Mouse (Mus musculus): ENCODE results near the gene Etl4. TPM values are rescaled to one million over a fixed set of nuclear protein-coding genes. Genes with fewer than 3 reads are reported as not detected.

Etl4 gene
- polyA plus RNA-seq, 1 experiment from 2014 or later, result 10.8 TPM

- H3K4me2 ChIP-seq (ENCODE audit: low read depth, low read length), result no peak overlapping the region
- H3K4me1 ChIP-seq (ENCODE audit: control insufficient read depth, insufficient read depth, low read length), result no peaks in the 10 kb centered on the region
- H3K36me3 ChIP-seq (ENCODE audit: control insufficient read depth, insufficient read depth), result no peaks in the 10 kb centered on the region
- H3K4me3 ChIP-seq (ENCODE audit: low read length), result no peak overlapping the region
- no peaks in the 10 kb centered on the region for H3K9me3 ChIP-seq (replicated peaks; ENCODE audit: control insufficient read depth, low read length)
- H3K27me3 ChIP-seq (ENCODE audit: control insufficient read depth, insufficient read depth, low read length), result no peaks in the 10 kb centered on the region
- ATAC-seq (replicated peaks; ENCODE audit: extremely low read depth, insufficient read depth, low FRiP score), result no peak
- H3K9ac ChIP-seq (ENCODE audit: low read length), result no peak overlapping the region
- 87% methylated on average over 3 of the region's 3 CpGs for WGBS
- H3K27ac ChIP-seq (ENCODE audit: low read length), result no peak overlapping the region
Measured at GRCm38 (mm10) chr2:20302517-20302916, 392.9 kb downstream of the Etl4 start.

- 55% methylated on average over 1 of the region's 1 CpGs for WGBS
- no peak overlapping the region for H3K9ac ChIP-seq (ENCODE audit: low read length)
- no peak overlapping the region for H3K4me3 ChIP-seq (ENCODE audit: low read length)
- no peak overlapping the region for H3K27ac ChIP-seq (ENCODE audit: low read length)
- no peaks in the 10 kb centered on the region for H3K36me3 ChIP-seq (ENCODE audit: control insufficient read depth, insufficient read depth)
- no peaks in the 10 kb centered on the region for H3K4me1 ChIP-seq (ENCODE audit: control insufficient read depth, insufficient read depth, low read length)
- no peak overlapping the region for H3K4me2 ChIP-seq (ENCODE audit: low read depth, low read length)
- no peaks in the 10 kb centered on the region for H3K27me3 ChIP-seq (ENCODE audit: control insufficient read depth, insufficient read depth, low read length)
- ATAC-seq (replicated peaks; ENCODE audit: extremely low read depth, insufficient read depth, low FRiP score), result no peak
- no peaks in the 10 kb centered on the region for H3K9me3 ChIP-seq (replicated peaks; ENCODE audit: control insufficient read depth, low read length)
Measured at GRCm38 (mm10) chr2:20324954-20325353, 415.4 kb downstream of the Etl4 start.

GRCm38 (mm10) chr2:20336176-20336575 lies 426.6 kb downstream of the Etl4 start:
- no peaks in the 10 kb centered on the region for H3K36me3 ChIP-seq (ENCODE audit: control insufficient read depth, insufficient read depth)
- no peaks in the 10 kb centered on the region for H3K9me3 ChIP-seq (replicated peaks; ENCODE audit: control insufficient read depth, low read length)
- ATAC-seq (replicated peaks; ENCODE audit: extremely low read depth, insufficient read depth, low FRiP score), result no peak
- H3K27ac ChIP-seq (ENCODE audit: low read length), result no peak overlapping the region
- no peaks in the 10 kb centered on the region for H3K27me3 ChIP-seq (ENCODE audit: control insufficient read depth, insufficient read depth, low read length)
- WGBS, result 88% methylated on average over 6 of the region's 6 CpGs
- no peak overlapping the region for H3K4me2 ChIP-seq (ENCODE audit: low read depth, low read length)
- H3K4me3 ChIP-seq (ENCODE audit: low read length), result no peak overlapping the region
- H3K9ac ChIP-seq (ENCODE audit: low read length), result no peak overlapping the region
- H3K4me1 ChIP-seq (ENCODE audit: control insufficient read depth, insufficient read depth, low read length), result peaks cover 6% of the 10 kb centered on the region

- 40% methylated on average over 7 of the region's 7 CpGs for WGBS
- peak overlapping the region; percentile 34 for H3K4me3 ChIP-seq (ENCODE audit: low read length)
- ATAC-seq (replicated peaks; ENCODE audit: extremely low read depth, insufficient read depth, low FRiP score), result peak; percentile 55; the same call in 1 of the 2 replicates
- H3K27ac ChIP-seq (ENCODE audit: low read length), result no peak overlapping the region
- peaks cover 6% of the 10 kb centered on the region for H3K4me1 ChIP-seq (ENCODE audit: control insufficient read depth, insufficient read depth, low read length)
- no peaks in the 10 kb centered on the region for H3K9me3 ChIP-seq (replicated peaks; ENCODE audit: control insufficient read depth, low read length)
- no peaks in the 10 kb centered on the region for H3K27me3 ChIP-seq (ENCODE audit: control insufficient read depth, insufficient read depth, low read length)
- no peaks in the 10 kb centered on the region for H3K36me3 ChIP-seq (ENCODE audit: control insufficient read depth, insufficient read depth)
- peak overlapping the region; percentile 3; the same call in 1 of the 2 replicates for H3K9ac ChIP-seq (ENCODE audit: low read length)
- peak overlapping the region; percentile 40 for H3K4me2 ChIP-seq (ENCODE audit: low read depth, low read length)
Measured at GRCm38 (mm10) chr2:20339016-20339734, 429.6 kb downstream of the Etl4 start.

GRCm38 (mm10) chr2:20339919-20340318 lies 430.3 kb downstream of the Etl4 start:
- Histone ChIP-seq H3K36me3 (ENCODE audit: control insufficient read depth, insufficient read depth) (no peaks in the 10 kb centered on the region), H3K9ac (ENCODE audit: low read length) (peak overlapping the region; percentile 3; the same call in 1 of the 2 replicates), H3K9me3 (replicated peaks; ENCODE audit: control insufficient read depth, low read length) (no peaks in the 10 kb centered on the region), H3K27me3 (ENCODE audit: control insufficient read depth, insufficient read depth, low read length) (no peaks in the 10 kb centered on the region), H3K27ac (ENCODE audit: low read length) (no peak overlapping the region), H3K4me2 (ENCODE audit: low read depth, low read length) (peak overlapping the region; percentile 40), H3K4me1 (ENCODE audit: control insufficient read depth, insufficient read depth, low read length) (peaks cover 6% of the 10 kb centered on the region), H3K4me3 (ENCODE audit: low read length) (peak overlapping the region; percentile 34)
- ATAC-seq (replicated peaks; ENCODE audit: extremely low read depth, insufficient read depth, low FRiP score), result no peak
- 26% methylated on average over 12 of the region's 12 CpGs for WGBS

- Histone ChIP-seq H3K9me3 (replicated peaks; ENCODE audit: control insufficient read depth, low read length) (no peaks in the 10 kb centered on the region), H3K4me1 (ENCODE audit: control insufficient read depth, insufficient read depth, low read length) (no peaks in the 10 kb centered on the region), H3K27ac (ENCODE audit: low read length) (no peak overlapping the region), H3K4me2 (ENCODE audit: low read depth, low read length) (no peak overlapping the region), H3K9ac (ENCODE audit: low read length) (no peak overlapping the region), H3K4me3 (ENCODE audit: low read length) (no peak overlapping the region), H3K27me3 (ENCODE audit: control insufficient read depth, insufficient read depth, low read length) (no peaks in the 10 kb centered on the region), H3K36me3 (ENCODE audit: control insufficient read depth, insufficient read depth) (no peaks in the 10 kb centered on the region)
- 67% methylated on average over 3 of the region's 3 CpGs for WGBS
- ATAC-seq (replicated peaks; ENCODE audit: extremely low read depth, insufficient read depth, low FRiP score), result no peak
Measured at GRCm38 (mm10) chr2:20346873-20347272, 437.3 kb downstream of the Etl4 start.

GRCm38 (mm10) chr2:20349268-20349667 lies 439.7 kb downstream of the Etl4 start:
- Histone ChIP-seq H3K27ac (ENCODE audit: low read length) (no peak overlapping the region), H3K4me1 (ENCODE audit: control insufficient read depth, insufficient read depth, low read length) (no peaks in the 10 kb centered on the region), H3K27me3 (ENCODE audit: control insufficient read depth, insufficient read depth, low read length) (no peaks in the 10 kb centered on the region), H3K36me3 (ENCODE audit: control insufficient read depth, insufficient read depth) (no peaks in the 10 kb centered on the region), H3K4me3 (ENCODE audit: low read length) (no peak overlapping the region), H3K9me3 (replicated peaks; ENCODE audit: control insufficient read depth, low read length) (no peaks in the 10 kb centered on the region), H3K9ac (ENCODE audit: low read length) (no peak overlapping the region), H3K4me2 (ENCODE audit: low read depth, low read length) (no peak overlapping the region)
- ATAC-seq (replicated peaks; ENCODE audit: extremely low read depth, insufficient read depth, low FRiP score), result no peak
- 78% methylated on average over 5 of the region's 5 CpGs for WGBS

GRCm38 (mm10) chr2:20352796-20353195 lies 443.2 kb downstream of the Etl4 start:
- Histone ChIP-seq H3K27ac (ENCODE audit: low read length) (no peak overlapping the region), H3K4me1 (ENCODE audit: control insufficient read depth, insufficient read depth, low read length) (no peaks in the 10 kb centered on the region), H3K36me3 (ENCODE audit: control insufficient read depth, insufficient read depth) (no peaks in the 10 kb centered on the region), H3K9ac (ENCODE audit: low read length) (no peak overlapping the region), H3K4me3 (ENCODE audit: low read length) (no peak overlapping the region), H3K4me2 (ENCODE audit: low read depth, low read length) (no peak overlapping the region), H3K9me3 (replicated peaks; ENCODE audit: control insufficient read depth, low read length) (no peaks in the 10 kb centered on the region), H3K27me3 (ENCODE audit: control insufficient read depth, insufficient read depth, low read length) (no peaks in the 10 kb centered on the region)
- ATAC-seq (replicated peaks; ENCODE audit: extremely low read depth, insufficient read depth, low FRiP score), result no peak

- H3K4me1 ChIP-seq (ENCODE audit: control insufficient read depth, insufficient read depth, low read length), result no peaks in the 10 kb centered on the region
- WGBS, result 66% methylated on average over 2 of the region's 2 CpGs
Measured at GRCm38 (mm10) chr2:20377026-20377425, 467.4 kb downstream of the Etl4 start.

More at GRCm38 (mm10) chr2:20377026-20377425, 467.4 kb downstream of the Etl4 start:
- no peaks in the 10 kb centered on the region for H3K36me3 ChIP-seq (ENCODE audit: control insufficient read depth, insufficient read depth)
- H3K9me3 ChIP-seq (replicated peaks; ENCODE audit: control insufficient read depth, low read length), result no peaks in the 10 kb centered on the region
- H3K4me2 ChIP-seq (ENCODE audit: low read depth, low read length), result no peak overlapping the region
- no peaks in the 10 kb centered on the region for H3K27me3 ChIP-seq (ENCODE audit: control insufficient read depth, insufficient read depth, low read length)
- H3K9ac ChIP-seq (ENCODE audit: low read length), result no peak overlapping the region
- no peak overlapping the region for H3K27ac ChIP-seq (ENCODE audit: low read length)
- no peak for ATAC-seq (replicated peaks; ENCODE audit: extremely low read depth, insufficient read depth, low FRiP score)
- H3K4me3 ChIP-seq (ENCODE audit: low read length), result no peak overlapping the region
